Mouse (Mus musculus) megakaryocyte, embryonic 14.5 days (primary cell): Measurements from ENCODE around the gene Tank.

ENCODE experiments used
- FLI1 ChIP-seq: IDR thresholded peaks from 2 replicates; pipeline ENCODE4 v1.6.1; 2012; ENCODE audit warnings: low read length, inconsistent platforms, mixed read lengths
- GATA1 ChIP-seq: IDR thresholded peaks from 3 replicates; pipeline ENCODE4 v1.6.1; 2012; ENCODE audit warnings: mixed read lengths, low read length, inconsistent platforms, borderline replicate concordance

- TF ChIP-seq GATA1 (no peak), FLI1 (no peak)
Measured at GRCm38 (mm10) chr2:61663573-61664241, 85.3 kb downstream of the Tank start.
